Mouse (Mus musculus) WW6 (cell line): ENCODE results near the gene Tgif2lx2.
"Not testable (repeated sequence)": the region's sequence is repeated elsewhere in the genome, so short reads cannot be mapped to it uniquely, and the experiment has no call there.

Experiments
- DNase-seq: peaks from one replicate; pipeline ENCODE4 v3.0.0-alpha.2; 2013; ENCODE audit warnings: low read depth, low spot score

Gene Tgif2lx2

DNA sequence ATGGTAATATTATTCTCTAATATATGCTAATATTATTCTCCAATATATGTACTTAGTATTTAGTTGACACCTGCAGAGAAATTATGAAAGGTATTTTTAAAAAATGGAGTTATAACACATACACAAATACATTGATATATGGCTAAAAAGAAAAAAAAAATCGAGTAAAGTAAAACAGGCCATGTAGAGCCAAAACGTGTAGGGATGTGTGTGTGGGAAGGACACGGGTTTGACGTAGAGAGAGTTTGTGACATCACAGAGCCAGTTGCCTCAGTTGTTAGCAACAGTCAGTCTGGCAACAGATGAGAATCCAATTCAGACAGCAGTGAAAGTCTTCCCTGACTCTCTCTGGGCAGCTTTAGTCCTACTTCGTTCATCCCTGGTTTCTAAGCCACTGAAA is at the start of gene Tgif2lx2:
Gene Tgif2lx2, plus strand, starts transcription at position 301 of the 400 bp plus-strand sequence.
- DNase-seq = not testable (repeated sequence)
